Mouse (Mus musculus): Measurements from ENCODE around the gene Pyroxd1. TPM values are rescaled to one million over a fixed set of nuclear protein-coding genes. Genes with fewer than 3 reads are reported as not detected.

Pyroxd1 gene
- polyA plus RNA-seq, 1 experiment from 2014 or later, result 21.5 TPM

Other genes with a start within 250 kb of the Pyroxd1 start
- 0.10 TPM in 1 of 2 replicates, not detected in the other for gene Slco1a6, start 137.1 kb upstream of the Pyroxd1 start, polyA plus RNA-seq (2015; fragmentation: Nextera tagmentation; extraction: Ambion mirVana)
- not detected in 2 replicates for gene Iapp, start 47.2 kb upstream of the Pyroxd1 start, polyA plus RNA-seq (2015; fragmentation: Nextera tagmentation; extraction: Ambion mirVana)
- not detected in 2 replicates for gene Slco1a5, start 22.7 kb upstream of the Pyroxd1 start, polyA plus RNA-seq (2015; fragmentation: Nextera tagmentation; extraction: Ambion mirVana)
- gene Recql, start 41.4 kb downstream of the Pyroxd1 start, polyA plus RNA-seq (2015; fragmentation: Nextera tagmentation; extraction: Ambion mirVana), result 27.1 and 29.7 TPM in 2 replicates
- 84.1 and 87.5 TPM in 2 replicates for gene Golt1b, start 41.6 kb downstream of the Pyroxd1 start, polyA plus RNA-seq (2015; fragmentation: Nextera tagmentation; extraction: Ambion mirVana)
- 0.72 and 0.78 TPM in 2 replicates for gene Spx, start 67.8 kb downstream of the Pyroxd1 start, polyA plus RNA-seq (2015; fragmentation: Nextera tagmentation; extraction: Ambion mirVana)
- gene Gys2, start 127.5 kb downstream of the Pyroxd1 start, polyA plus RNA-seq (2015; fragmentation: Nextera tagmentation; extraction: Ambion mirVana), result not detected in 2 replicates
- 522 and 568 TPM in 2 replicates for gene Ldhb, start 162.3 kb downstream of the Pyroxd1 start, polyA plus RNA-seq (2015; fragmentation: Nextera tagmentation; extraction: Ambion mirVana)
- gene Kcnj8, start 226.0 kb downstream of the Pyroxd1 start, polyA plus RNA-seq (2015; fragmentation: Nextera tagmentation; extraction: Ambion mirVana), result 9.9 and 11.0 TPM in 2 replicates

All from neural tube, embryonic 13.5 days (tissue).